Mouse (Mus musculus) small intestine, adult 2 months (tissue): ENCODE measurements around the gene Mink1.

Experiments
- CTCF ChIP-seq: fragments of 200-500 bp; IDR thresholded peaks from 2 replicates; pipeline ENCODE4 v1.5.1; 2012; ENCODE audit warnings: low read depth, mild to moderate bottlenecking, control low read depth, inconsistent platforms, low read length, moderate library complexity, mixed read lengths; ENCODE audit not compliant: insufficient replicate concordance, insufficient read length; ENCODE audit errors: extremely low read depth
- POLR2A ChIP-seq: fragments of 200-500 bp; IDR thresholded peaks from 2 replicates; pipeline ENCODE4 v1.6.1; 2012; ENCODE audit warnings: low read depth, mild to moderate bottlenecking, control low read depth, inconsistent platforms, low read length, moderate library complexity

GRCm38 (mm10) chr11:70615516-70616093, 52.9 kb downstream of the Mink1 start, which contains the start of gene 4930544D05Rik:
- no peak for TF ChIP-seq POLR2A
- no peak for TF ChIP-seq CTCF
